Mouse (Mus musculus): ENCODE results near the gene Usp53.
A peak's percentile ranks its signal among the peaks of the same experiment; 100 is the strongest.

DNA sequence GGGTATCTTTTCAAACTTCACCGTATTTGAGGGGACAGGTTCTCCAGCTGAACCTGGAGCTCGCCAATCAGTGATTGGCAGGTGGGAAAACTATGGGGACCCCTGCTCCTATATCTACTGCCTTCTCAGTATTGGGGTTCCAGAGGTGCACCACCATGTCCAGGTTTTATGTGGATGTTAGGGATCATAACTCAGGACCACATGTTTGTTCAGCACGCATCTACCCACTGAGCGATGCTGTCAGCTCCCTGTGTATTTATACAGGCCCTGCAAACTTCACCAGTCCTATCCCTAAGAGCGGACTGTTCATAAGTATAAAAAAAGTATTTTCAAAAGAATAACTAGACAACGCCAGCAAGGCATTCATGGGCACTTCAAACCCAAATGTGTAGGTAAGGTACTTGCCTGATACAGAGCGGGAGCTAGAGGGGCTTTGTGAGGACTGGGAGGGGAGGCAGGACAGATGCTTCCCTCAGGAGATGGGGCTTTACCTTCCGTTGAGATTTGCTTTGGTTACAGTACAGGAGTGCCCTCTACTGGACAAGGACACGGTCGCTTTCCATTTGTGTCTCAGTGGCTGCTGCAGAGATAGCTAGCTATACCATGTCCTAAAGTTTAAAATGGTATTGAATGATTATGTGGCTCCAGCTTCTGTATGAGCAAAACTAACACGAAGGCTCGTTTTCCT is 80.4 kb downstream of the Usp53 start:
- TF ChIP-seq CTCF (IDR thresholded peaks at IDR 0.05; ENCODE audit: extremely low read depth, insufficient read length, insufficient replicate concordance, low read depth, low read length) = peak; percentile 70; the same call in 1 of the 2 replicates
- no peak for TF ChIP-seq POLR2A (IDR thresholded peaks at IDR 0.05; ENCODE audit: low read depth, low read length)
